ENCODE assay signal across 18 mouse cellular contexts in the genomic region with DNA sequence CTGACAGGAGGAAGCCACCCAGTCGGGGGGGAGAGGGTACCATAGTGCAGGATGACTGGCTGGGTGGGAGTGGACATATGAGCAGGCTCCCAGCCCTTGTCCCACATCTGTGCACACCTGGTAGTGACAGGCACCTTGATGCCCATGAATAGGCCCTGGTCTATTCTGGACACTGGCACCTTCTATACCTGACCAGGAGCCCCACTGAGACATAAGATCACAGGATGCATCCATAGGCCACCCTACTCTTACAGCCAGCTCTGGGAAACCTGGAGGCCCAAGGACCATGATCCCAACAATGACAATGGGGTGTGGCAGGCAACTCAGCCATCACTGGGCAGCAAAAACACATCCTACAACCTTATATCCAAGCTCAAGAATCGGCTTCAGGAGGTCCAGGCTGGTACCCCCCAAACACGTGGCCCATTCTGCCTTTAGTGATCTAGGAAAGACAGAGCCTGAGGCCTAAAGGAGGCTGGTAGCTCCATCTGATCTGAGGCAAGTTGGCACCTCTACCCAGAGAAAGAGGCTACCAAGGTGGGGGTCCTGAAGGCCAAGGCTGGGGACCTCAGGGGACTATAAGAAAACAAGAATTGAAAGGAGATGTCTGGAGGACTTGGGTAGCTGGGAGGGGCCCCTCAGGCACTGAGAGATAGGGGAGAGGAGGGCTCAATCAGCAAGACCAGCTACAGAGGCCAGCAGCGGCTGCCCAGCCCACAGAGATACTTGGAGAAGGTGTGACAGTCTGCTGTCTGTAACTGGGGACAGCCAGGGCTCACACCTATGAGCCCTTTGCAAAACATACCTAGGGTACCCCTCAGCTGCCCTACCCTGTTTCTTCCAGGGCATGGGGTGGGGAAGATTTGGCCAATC. TPM values are rescaled to one million over a fixed set of nuclear protein-coding genes. Genes with fewer than 3 reads are reported as not detected.
DNase-seq lines count a peak whose midpoint lies in the region; ATAC-seq and TF ChIP-seq lines count a peak whose summit lies in the region.
"Had no signal": no experiment of that assay in that cellular context is flagged by ENCODE, and none has a peak within 500 bp of the region (broad histone marks: within the 10 kb centered on the region; RNA-seq: fewer than 3 reads in every experiment).

No protein-coding gene starts in this region.

- H3K36me3 ChIP-seq in hindbrain, embryonic 14.5 days (replicated peaks; ENCODE audit: control insufficient read depth, insufficient read depth) = no peaks in the 10 kb centered on the region
- H3K36me3 ChIP-seq in hindbrain, embryonic 13.5 days = no peaks in the 10 kb centered on the region
- H3K36me3 ChIP-seq in liver, embryonic 14.5 days (replicated peaks; ENCODE audit: control insufficient read depth, insufficient read depth, low read depth) = no peaks in the 10 kb centered on the region; the same call in 1 of the 2 replicates
- H3K36me3 ChIP-seq: limb, embryonic 12.5 days had no signal

- no peak for TF ChIP-seq CTCF in bone marrow, adult 2 months (IDR thresholded peaks at IDR 0.05; ENCODE audit: control insufficient read depth, insufficient read depth, low read length)
- TF ChIP-seq CTCF in liver, embryonic 14.5 days (IDR thresholded peaks at IDR 0.05; ENCODE audit: low read depth) = no peak

- 0 out of 2 replicates have a peak overlapping the region, but pooled peaks have one; percentile 2 for H3K4me2 ChIP-seq in hindbrain, embryonic 14.5 days (replicated peaks)
- H3K4me2 ChIP-seq in hindbrain, embryonic 13.5 days = no peak overlapping the region
- H3K4me2 ChIP-seq in liver, embryonic 14.5 days (ENCODE audit: low read depth) = peak overlapping the region; percentile 94
- H3K4me2 ChIP-seq: limb, embryonic 12.5 days had no signal

- H3K9ac ChIP-seq in hindbrain, embryonic 14.5 days = no peak overlapping the region
- no peak overlapping the region for H3K9ac ChIP-seq in hindbrain, embryonic 13.5 days
- H3K9ac ChIP-seq in liver, embryonic 14.5 days (replicated peaks) = peak overlapping the region; percentile 88
- H3K9ac ChIP-seq: limb, embryonic 12.5 days had no signal

- H3K27me3 ChIP-seq in hindbrain, embryonic 14.5 days (ENCODE audit: control insufficient read depth, insufficient read depth, low read length) = no peaks in the 10 kb centered on the region
- peaks cover 19% of the 10 kb centered on the region; the same call in 1 of the 2 replicates for H3K27me3 ChIP-seq in hindbrain, embryonic 13.5 days
- H3K27me3 ChIP-seq in liver, embryonic 14.5 days (ENCODE audit: control insufficient read depth, insufficient read depth, low read length) = no peaks in the 10 kb centered on the region

- H3K27ac ChIP-seq in hindbrain, embryonic 14.5 days = no peak overlapping the region
- no peak overlapping the region for H3K27ac ChIP-seq in hindbrain, embryonic 13.5 days
- H3K27ac ChIP-seq in bone marrow, adult 2 months (ENCODE audit: control insufficient read depth, insufficient read depth, low read depth, low read length, poor library complexity) = peak overlapping the region; percentile 62
- H3K27ac ChIP-seq in liver, embryonic 14.5 days = peak overlapping the region; percentile 96
- H3K27ac ChIP-seq: limb, embryonic 12.5 days had no signal

- H3K4me3 ChIP-seq in hindbrain, embryonic 14.5 days (replicated peaks; ENCODE audit: low read length) = no peak overlapping the region
- H3K4me3 ChIP-seq in hindbrain, embryonic 13.5 days = no peak overlapping the region
- H3K4me3 ChIP-seq in bone marrow, adult 2 months (replicated peaks; ENCODE audit: control insufficient read depth, low read depth, low read length) = peak overlapping the region; percentile 12
- H3K4me3 ChIP-seq in liver, embryonic 14.5 days (ENCODE audit: insufficient read depth in 1 of 2, low read depth in 2 of 2, low read length in 2 of 2) = peak overlapping the region; percentile 60 to 95
- H3K4me3 ChIP-seq: limb, embryonic 12.5 days had no signal

- H3K9me3 ChIP-seq in hindbrain, embryonic 14.5 days (ENCODE audit: control insufficient read depth, low read length) = no peaks in the 10 kb centered on the region
- H3K9me3 ChIP-seq in hindbrain, embryonic 13.5 days = no peaks in the 10 kb centered on the region
- H3K9me3 ChIP-seq in liver, embryonic 14.5 days (ENCODE audit: control insufficient read depth, low read length) = no peaks in the 10 kb centered on the region
- H3K9me3 ChIP-seq: limb, embryonic 12.5 days had no signal

- H3K4me1 ChIP-seq in hindbrain, embryonic 14.5 days (replicated peaks; ENCODE audit: control insufficient read depth, insufficient read depth, low read length) = peaks cover 13% of the 10 kb centered on the region
- peaks cover 48% of the 10 kb centered on the region for H3K4me1 ChIP-seq in hindbrain, embryonic 13.5 days (replicated peaks)
- peaks cover 7% of the 10 kb centered on the region for H3K4me1 ChIP-seq in bone marrow, adult 2 months (ENCODE audit: control insufficient read depth, insufficient read depth, low read length)
- H3K4me1 ChIP-seq in liver, embryonic 14.5 days (replicated peaks; ENCODE audit: control insufficient read depth in 2 of 2, insufficient read depth in 2 of 2, low read length in 1 of 2) = peaks cover 60 to 82% of the 10 kb centered on the region in 2 experiments

- peak; percentile 53 for TF ChIP-seq POLR2A in bone marrow, adult 2 months (IDR thresholded peaks at IDR 0.05; ENCODE audit: borderline replicate concordance, control insufficient read depth, low read depth, low read length)

- no peak for DNase-seq in hindbrain, embryonic 14.5 days (ENCODE audit: low spot score)
- DNase-seq in c-Kit-negative CD71-positive TER-119-positive erythroid progenitor cells, embryonic 14.5 days (ENCODE audit: low read depth, low spot score) = peak; percentile 70
- peak; percentile 78 to 81 (median 79) for DNase-seq in liver, embryonic 14.5 days (ENCODE audit: low read depth in 3 of 3, low spot score in 3 of 3)
- DNase-seq in urinary bladder, postnatal 25 days (ENCODE audit: low spot score) = no peak
- no peak for DNase-seq in kidney, adult 11 months
- no peak for DNase-seq in adrenal gland, adult 8-10 months
- DNase-seq: adrenal gland, postnatal 10 days; cerebellum, postnatal 36 days; gastrocnemius, postnatal 36 days; kidney, postnatal 10 days; lung, postnatal 36 days; right cerebral cortex, postnatal 25 days; thymus, adult 18-20 months had no signal

- WGBS in hindbrain, embryonic 14.5 days = 87% methylated on average over 4 of the region's 4 CpGs
- 84% methylated on average over 4 of the region's 4 CpGs for WGBS in hindbrain, embryonic 13.5 days
- 59% methylated on average over 4 of the region's 4 CpGs for WGBS in bone marrow, adult 2 months
- 26% methylated on average over 4 of the region's 4 CpGs for WGBS in liver, embryonic 14.5 days (ENCODE audit: insufficient replicate concordance)

- TF ChIP-seq EP300 in liver, embryonic 14.5 days (IDR thresholded peaks at IDR 0.05; ENCODE audit: low read depth) = peak; percentile 87

- no peak for ATAC-seq in hindbrain, embryonic 14.5 days (ENCODE audit: low FRiP score)
- no peak for ATAC-seq in hindbrain, embryonic 13.5 days (ENCODE audit: low FRiP score)
- peak; percentile 66 for ATAC-seq in liver, embryonic 14.5 days (ENCODE audit: insufficient read depth)

RNA-seq across cellular contexts. Expression of a gene that starts 3.0 kb away (rescaled TPM):
- 16.7 and 18.0 TPM in 2 replicates for polyA plus RNA-seq in hindbrain, embryonic 14.5 days (2014; fragmentation: Nextera tagmentation; extraction: Ambion mirVana)
- 15.3 and 16.3 TPM in 2 replicates for polyA plus RNA-seq in hindbrain, embryonic 13.5 days (2015; fragmentation: Nextera tagmentation; extraction: Ambion mirVana)
- polyA plus RNA-seq in bone marrow, adult 2 months (2011; ENCODE audit: insufficient read depth, insufficient read length, low replicate concordance, missing spikeins) = 16.3 and 17.2 TPM in 2 replicates
- 13.1 and 13.2 TPM in 2 replicates for polyA plus RNA-seq in liver, embryonic 14.5 days (2012; rRNA removed)
- 8.9 and 9.8 TPM in 2 replicates for polyA plus RNA-seq in liver, embryonic 14.5 days (2014; fragmentation: Nextera tagmentation; extraction: Ambion mirVana)
- 10 to 100 TPM in 2 of 4 experiments, 1 to 10 TPM in 2; 6.8 to 11.1 (median 9.8) TPM for total RNA-seq in adrenal gland, adult 8-10 months (2022)

RNA-seq across cellular contexts. Expression of a gene that starts 24.2 kb away (rescaled TPM):
- polyA plus RNA-seq in hindbrain, embryonic 14.5 days (2014; fragmentation: Nextera tagmentation; extraction: Ambion mirVana) = 0.25 and 0.31 TPM in 2 replicates
- 0.27 TPM in 1 of 2 replicates, not detected in the other for polyA plus RNA-seq in hindbrain, embryonic 13.5 days (2015; fragmentation: Nextera tagmentation; extraction: Ambion mirVana)
- polyA plus RNA-seq in bone marrow, adult 2 months (2011; ENCODE audit: insufficient read depth, insufficient read length, low replicate concordance, missing spikeins) = 0.62 TPM in 1 of 2 replicates, not detected in the other
- 0.03 and 0.08 TPM in 2 replicates for polyA plus RNA-seq in liver, embryonic 14.5 days (2012; rRNA removed)
- 0.05 TPM in 1 of 2 replicates, not detected in the other for polyA plus RNA-seq in liver, embryonic 14.5 days (2014; fragmentation: Nextera tagmentation; extraction: Ambion mirVana)
- total RNA-seq in adrenal gland, adult 8-10 months (2022) = 10 to 100 TPM in 1 of 4 experiments, 1 to 10 TPM in 1, under 1 TPM in 1, not detected in 1; 0.37 to 12.5 (median 6.0) TPM
- total RNA-seq: CH12.LX; gastrocnemius, postnatal 36 days; layer of hippocampus, postnatal 25 days had no signal
- polyA plus RNA-seq: limb, embryonic 12.5 days had no signal

RNA-seq across cellular contexts. Expression of a gene that starts 29.8 kb away (rescaled TPM):
- polyA plus RNA-seq in hindbrain, embryonic 14.5 days (2014; fragmentation: Nextera tagmentation; extraction: Ambion mirVana) = 0.31 and 0.32 TPM in 2 replicates
- polyA plus RNA-seq in hindbrain, embryonic 13.5 days (2015; fragmentation: Nextera tagmentation; extraction: Ambion mirVana) = 0.30 and 0.49 TPM in 2 replicates
- polyA plus RNA-seq in bone marrow, adult 2 months (2011; ENCODE audit: insufficient read depth, insufficient read length, low replicate concordance, missing spikeins) = 2.1 and 4.7 TPM in 2 replicates
- 0.61 and 0.63 TPM in 2 replicates for polyA plus RNA-seq in liver, embryonic 14.5 days (2012; rRNA removed)
- polyA plus RNA-seq in liver, embryonic 14.5 days (2014; fragmentation: Nextera tagmentation; extraction: Ambion mirVana) = 0.24 and 0.44 TPM in 2 replicates
- total RNA-seq in adrenal gland, adult 8-10 months (2022) = 1 to 10 TPM in 2 of 4 experiments, under 1 TPM in 2; 0.40 to 1.4 (median 0.94) TPM

RNA-seq across cellular contexts. Expression of a gene that starts 55.8 kb away (rescaled TPM):
- 20.0 and 24.3 TPM in 2 replicates for polyA plus RNA-seq in hindbrain, embryonic 14.5 days (2014; fragmentation: Nextera tagmentation; extraction: Ambion mirVana)
- polyA plus RNA-seq in hindbrain, embryonic 13.5 days (2015; fragmentation: Nextera tagmentation; extraction: Ambion mirVana) = 17.3 and 18.4 TPM in 2 replicates
- 19.5 and 27.0 TPM in 2 replicates for polyA plus RNA-seq in bone marrow, adult 2 months (2011; ENCODE audit: insufficient read depth, insufficient read length, low replicate concordance, missing spikeins)
- 10.3 and 10.4 TPM in 2 replicates for polyA plus RNA-seq in liver, embryonic 14.5 days (2012; rRNA removed)
- 6.6 and 7.3 TPM in 2 replicates for polyA plus RNA-seq in liver, embryonic 14.5 days (2014; fragmentation: Nextera tagmentation; extraction: Ambion mirVana)
- total RNA-seq in adrenal gland, adult 8-10 months (2022) = 100 to 1,000 TPM; 160 to 412 (median 278) TPM

Comparison
In these comparisons a context has a peak if more than half of its experiments do, and no peak if none do; other contexts are left out.
1. DNase-seq: peak in c-Kit-negative CD71-positive TER-119-positive erythroid progenitor cells, embryonic 14.5 days (single experiment) and liver, embryonic 14.5 days (3 of 3); none in hindbrain, embryonic 14.5 days (single experiment), urinary bladder, postnatal 25 days (single experiment), kidney, adult 11 months (single experiment) and adrenal gland, adult 8-10 months (single experiment).
2. H3K27ac ChIP-seq: peak in bone marrow, adult 2 months (single experiment) and liver, embryonic 14.5 days (single experiment); none in hindbrain, embryonic 14.5 days (single experiment) and hindbrain, embryonic 13.5 days (single experiment).
3. H3K4me3 ChIP-seq: peak in bone marrow, adult 2 months (single experiment) and liver, embryonic 14.5 days (2 of 2); none in hindbrain, embryonic 14.5 days (single experiment) and hindbrain, embryonic 13.5 days (single experiment).